Mouse (Mus musculus): ENCODE data around the gene Ddx20.
"Not testable (repeated sequence)": the region's sequence is repeated elsewhere in the genome, so short reads cannot be mapped to it uniquely, and the experiment has no call there.

Ddx20 gene

DNA sequence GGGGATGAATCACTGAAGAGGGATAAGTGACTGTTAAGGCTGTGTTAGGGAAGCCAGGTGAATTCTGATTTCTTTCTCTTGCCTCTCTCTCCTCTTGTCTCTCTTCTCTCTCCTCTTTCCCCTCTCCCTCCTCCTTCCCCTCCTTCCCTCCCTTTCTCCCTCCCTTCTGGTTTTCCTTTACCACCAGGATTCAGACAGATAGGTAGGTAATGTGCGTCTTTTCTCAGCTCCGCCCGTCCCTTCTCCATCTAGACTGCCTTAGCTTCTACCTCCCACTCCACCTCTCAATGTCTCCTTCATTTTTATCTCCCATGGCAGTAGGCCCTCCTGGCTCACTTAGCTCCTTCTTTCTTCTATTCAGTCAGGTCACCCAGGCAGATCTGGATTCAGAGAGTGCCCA, 18.2 kb upstream of the Ddx20 start:
- no peak for DNase-seq (ENCODE audit: low spot score in 2 of 2)

DNA sequence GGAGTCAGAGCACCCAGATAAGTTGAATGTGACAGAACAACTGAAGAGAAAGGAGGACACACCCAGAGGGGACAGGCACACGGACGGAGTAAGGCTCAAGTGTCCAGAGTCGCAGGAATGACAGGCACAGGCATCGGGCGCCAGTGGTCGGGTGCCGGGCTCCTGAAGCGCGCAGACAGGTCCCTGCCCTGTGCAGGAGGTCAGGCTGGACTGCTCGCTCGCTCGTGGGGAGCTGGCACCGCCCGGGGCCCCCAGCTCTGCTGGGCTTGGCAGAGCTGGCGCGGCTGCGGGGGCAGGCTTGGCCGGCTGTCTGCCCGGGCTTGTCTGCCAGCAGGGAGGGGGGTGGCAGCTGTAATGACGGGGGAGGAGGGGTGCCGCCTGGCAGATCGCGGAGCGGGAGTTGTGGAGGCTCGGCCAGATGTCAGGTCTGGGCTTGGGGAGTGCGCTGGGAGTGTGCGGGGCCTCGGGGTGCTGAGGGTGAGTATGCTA, 17.7 kb upstream of the Ddx20 start:
- DNase-seq (ENCODE audit: low spot score in 2 of 2): peak; percentile 66 to 67

DNA sequence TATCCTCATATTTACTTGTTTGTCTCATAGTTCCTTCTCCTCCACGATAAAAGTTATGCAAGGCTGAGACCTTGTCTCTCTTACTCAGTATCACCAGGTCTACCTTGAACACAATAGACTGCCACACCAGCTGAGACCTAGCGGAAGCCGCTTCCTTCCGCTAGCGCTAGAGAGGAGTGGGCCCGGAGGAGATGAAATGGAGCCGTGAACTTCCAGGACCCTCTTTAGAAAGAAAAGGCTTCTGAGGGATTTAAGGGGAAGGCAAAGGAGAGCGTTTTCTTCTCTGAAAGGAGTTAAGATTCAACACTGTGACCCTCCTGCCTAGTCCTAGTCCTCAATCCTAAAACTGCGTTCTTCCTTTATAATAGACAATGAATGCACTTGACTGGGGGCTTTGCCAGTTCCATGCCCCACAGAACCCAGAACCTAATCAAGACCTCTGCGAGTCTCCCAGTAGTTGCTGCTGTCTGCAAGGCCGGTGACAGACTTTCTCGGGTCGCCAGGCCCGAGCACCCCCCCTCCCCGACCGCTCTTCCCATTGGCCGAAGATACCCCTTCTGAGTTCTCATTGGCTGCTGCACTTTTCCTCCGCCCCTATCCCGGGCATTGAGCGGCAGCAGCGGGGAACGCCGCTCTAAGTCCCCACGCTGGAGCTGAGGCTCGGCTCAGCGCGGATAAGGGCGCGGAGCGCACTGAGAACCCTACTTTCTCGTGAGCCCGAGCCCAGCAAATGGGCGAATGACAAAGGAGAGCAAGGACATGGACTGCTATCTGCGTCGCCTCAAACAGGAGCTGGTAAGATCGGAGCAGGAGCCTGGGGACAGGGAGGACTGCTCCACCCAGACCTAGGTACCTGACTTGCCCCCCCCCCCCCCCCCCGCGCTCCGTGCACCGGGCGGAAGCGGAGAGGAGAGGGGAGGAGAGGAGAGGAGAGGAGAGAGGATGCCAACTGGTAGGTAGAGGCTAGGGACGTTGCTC, 16.9 kb upstream of the Ddx20 start, which contains the start of gene Inka2:
Inka2 (plus strand) TSS at position 569 of the 978 bp plus-strand sequence.
- DNase-seq (ENCODE audit: low spot score in 2 of 2): peak; percentile 88 to 92

DNA sequence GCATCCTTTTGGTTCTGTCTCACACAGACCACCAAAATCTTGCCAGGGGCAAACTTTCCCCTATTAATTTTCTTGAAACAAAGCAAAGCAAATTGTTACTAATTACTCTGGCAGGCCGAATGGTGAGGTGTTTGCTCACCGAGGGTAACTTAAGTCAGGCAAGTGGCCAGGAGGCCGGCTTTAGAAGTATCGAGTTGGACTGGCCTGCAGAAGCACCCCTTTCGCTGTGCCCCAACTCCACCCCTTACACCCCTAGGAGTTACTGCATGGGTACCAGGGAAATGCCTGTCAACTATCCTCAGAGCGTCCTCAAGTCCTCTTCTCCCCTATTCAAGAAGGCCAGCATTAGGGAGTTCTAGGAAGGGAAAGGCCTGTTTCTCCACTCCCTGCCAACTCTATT, 16.2 kb upstream of the Ddx20 start:
- DNase-seq (ENCODE audit: low spot score in 2 of 2): no peak

DNA sequence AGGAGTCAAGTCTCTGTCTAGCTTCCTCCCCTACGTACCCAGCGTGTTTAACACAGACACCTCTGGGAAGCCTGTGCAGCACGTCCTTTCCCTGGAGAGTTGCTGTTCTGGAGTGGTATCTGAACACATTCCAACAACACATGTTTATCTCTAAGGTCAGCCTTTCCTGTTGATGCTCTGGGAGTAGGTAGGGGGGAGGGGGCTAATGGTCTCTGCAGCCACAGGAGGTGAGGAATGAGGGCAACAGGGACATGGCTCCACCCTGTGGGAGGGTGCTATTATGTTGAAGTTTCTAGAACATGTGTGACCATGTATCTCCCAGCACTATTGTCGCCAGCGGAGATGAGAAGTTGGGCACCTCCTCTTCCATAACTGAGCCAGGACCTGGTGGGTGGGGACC, 14.0 kb upstream of the Ddx20 start:
- peak; percentile 79 to 91 for DNase-seq (ENCODE audit: low spot score in 2 of 2)

DNA sequence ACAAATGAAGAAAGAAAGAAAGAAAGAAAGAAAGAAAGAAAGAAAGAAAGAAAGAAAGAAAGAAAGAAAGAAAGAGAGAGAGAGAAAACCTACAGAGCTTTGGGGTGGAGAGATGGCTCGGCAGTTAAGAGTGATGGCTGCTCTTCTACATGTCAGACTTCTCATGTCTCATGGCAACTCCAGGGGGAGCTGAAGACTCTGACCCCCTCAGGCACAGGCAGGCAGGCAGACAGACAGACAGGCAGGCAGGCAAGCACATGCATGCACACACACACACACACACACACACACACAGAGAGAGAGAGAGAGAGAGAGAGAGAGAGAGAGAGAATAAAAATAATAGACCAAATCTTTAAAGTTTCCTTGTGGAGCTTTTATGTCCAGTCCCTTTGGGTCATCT, 13.4 kb upstream of the Ddx20 start:
- not testable (repeated sequence) for DNase-seq (ENCODE audit: low spot score in 2 of 2)

DNA sequence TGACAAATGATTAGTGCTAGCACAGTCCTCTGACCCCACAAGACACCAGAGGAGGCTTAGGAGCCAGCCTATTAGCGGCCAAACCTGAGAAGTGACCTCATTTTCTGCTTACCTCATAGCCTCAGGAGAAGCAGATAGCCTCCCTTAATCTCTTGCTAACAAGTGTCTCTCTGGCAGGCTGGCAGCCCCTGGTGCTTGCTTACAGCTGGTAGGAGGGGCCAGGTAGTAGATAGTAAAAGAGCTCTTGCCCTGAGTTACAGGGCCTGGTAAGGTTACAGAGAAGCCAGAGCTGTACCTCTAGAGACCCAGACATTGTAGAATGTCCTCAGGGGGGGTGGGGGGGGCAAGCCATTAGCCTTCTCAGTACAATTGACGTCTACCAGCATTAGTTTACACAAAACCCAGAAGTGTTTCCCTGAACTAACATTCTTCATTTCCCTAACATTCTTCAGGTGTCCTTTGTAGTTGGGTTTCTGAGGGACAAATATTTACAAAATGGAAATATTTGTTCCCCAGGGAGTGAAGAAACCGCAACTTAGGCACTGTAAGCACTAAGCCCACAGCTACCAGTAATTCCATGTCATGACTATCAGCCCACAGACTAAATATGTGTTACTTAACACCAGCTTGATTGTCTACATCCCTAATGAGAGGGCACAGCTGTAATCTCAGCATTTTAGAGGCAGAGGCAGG, 12.0 kb upstream of the Ddx20 start:
- peak in 1 of 2 experiments; percentile 66 for DNase-seq (ENCODE audit: low spot score in 2 of 2)

DNA sequence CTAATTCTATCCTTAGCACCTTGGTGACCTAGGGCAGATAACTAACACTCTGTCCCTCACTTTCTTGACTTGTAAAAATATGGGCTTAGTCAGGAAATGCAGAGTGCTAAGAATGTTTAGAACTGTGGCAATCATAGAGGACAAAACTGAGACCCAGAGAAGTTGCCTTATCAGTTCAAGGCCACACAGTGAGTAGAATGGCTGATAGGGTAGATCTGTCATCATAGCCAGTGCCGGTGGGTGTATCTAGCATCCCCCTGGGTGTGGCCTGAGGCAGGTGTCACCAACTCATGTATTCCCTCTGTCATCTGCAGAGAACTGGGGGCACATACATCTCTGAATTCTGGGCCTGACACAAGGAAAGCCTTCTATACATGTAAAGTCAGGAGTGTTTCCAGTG, 10.9 kb upstream of the Ddx20 start:
- DNase-seq (ENCODE audit: low spot score in 2 of 2): no peak

DNA sequence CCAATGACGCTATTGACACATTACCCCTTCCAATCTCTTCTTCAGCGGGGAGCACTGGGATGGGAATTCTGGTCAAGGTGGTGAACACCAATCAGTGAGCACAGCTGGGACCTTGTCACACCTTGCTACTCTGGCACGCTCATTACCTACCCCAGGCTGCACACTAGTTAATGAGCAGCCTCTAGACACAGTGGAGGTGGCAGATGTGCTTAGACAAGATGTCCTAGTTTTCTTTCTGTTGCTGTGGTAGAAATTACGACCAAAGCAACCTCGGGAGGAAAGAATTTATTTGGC, 9.7 kb upstream of the Ddx20 start:
- DNase-seq (ENCODE audit: low spot score in 2 of 2): no peak

DNA sequence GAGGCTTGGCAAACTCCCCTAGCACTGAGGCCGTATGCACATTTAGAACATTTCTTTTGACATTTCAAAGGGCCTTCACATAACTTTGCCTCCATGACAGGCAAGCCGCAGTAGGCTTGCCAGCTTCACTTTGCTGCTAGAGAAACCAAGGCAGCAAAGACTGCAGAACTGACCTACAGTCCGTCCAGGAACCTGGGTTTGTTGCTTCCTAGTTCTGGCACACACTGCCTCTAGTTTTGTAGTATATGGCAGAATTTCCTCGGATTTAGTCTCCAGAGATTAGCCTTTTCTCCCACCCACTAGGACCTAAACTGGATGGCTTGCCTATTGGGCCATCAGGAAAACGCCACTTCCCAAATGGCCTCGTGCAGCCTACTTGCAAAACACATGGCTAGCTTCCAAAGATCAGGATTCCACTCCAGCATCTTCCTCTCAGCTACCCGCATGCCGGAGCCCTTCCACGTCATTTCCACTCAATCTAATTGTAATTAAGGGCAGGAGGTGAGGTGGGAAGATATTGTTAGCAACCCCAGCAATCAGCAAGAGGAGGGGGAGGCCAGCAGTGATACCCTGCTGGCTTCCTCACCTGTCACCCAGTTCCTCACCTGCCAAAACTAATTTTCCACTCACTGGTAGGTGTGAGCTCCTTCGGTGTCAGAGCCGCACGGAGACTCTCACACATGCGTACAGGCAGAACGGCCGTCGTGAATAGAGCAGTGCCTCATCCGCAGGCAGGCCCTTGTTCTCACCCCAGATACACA, 9.2 kb upstream of the Ddx20 start:
- DNase-seq (ENCODE audit: low spot score in 2 of 2): no peak

DNA sequence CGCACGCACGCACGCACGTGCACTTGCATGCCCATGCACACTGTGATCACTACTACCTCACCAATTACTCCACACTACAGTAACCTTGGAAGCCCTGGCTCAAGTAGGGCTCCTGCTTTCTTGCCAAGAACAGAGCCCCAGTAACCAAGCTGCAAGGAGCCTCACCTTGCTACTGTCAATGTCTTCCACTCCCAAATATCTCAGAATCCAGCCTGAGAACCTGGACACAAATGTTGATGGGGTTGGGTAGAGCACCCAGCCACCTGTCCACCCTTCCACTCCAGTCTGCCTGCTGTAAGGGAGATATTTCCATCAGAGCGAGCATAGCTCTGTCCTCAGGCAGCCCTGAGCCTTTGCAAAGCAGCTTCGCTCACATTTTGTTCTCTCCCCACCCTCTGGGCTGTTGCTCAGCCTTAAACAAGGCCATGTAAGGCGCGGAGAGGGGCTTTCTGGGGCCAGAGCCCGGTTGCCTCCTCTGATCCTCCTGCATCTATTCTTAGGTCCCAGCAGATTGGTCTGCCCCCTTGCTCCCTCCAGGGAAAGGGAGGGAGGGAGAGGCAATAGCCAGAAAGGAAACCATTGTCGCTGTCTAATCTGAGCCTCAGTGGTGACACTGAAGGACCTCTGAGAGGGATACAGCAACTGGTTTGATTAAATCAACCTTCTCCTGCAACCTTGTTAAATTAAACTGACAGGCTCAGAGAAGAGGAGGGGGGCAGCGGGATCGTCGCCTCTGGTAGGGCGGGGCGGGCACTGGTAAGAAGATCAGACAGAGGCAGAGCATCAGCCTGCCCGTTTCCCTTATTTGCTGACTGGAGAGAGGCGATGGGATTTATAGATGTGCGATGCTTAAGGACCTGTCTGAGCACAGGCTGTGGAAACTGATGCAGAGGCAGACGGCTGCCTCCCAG, 8.4 kb upstream of the Ddx20 start:
- DNase-seq (ENCODE audit: low spot score in 2 of 2): peak in 1 of 2 experiments; percentile 70

DNA sequence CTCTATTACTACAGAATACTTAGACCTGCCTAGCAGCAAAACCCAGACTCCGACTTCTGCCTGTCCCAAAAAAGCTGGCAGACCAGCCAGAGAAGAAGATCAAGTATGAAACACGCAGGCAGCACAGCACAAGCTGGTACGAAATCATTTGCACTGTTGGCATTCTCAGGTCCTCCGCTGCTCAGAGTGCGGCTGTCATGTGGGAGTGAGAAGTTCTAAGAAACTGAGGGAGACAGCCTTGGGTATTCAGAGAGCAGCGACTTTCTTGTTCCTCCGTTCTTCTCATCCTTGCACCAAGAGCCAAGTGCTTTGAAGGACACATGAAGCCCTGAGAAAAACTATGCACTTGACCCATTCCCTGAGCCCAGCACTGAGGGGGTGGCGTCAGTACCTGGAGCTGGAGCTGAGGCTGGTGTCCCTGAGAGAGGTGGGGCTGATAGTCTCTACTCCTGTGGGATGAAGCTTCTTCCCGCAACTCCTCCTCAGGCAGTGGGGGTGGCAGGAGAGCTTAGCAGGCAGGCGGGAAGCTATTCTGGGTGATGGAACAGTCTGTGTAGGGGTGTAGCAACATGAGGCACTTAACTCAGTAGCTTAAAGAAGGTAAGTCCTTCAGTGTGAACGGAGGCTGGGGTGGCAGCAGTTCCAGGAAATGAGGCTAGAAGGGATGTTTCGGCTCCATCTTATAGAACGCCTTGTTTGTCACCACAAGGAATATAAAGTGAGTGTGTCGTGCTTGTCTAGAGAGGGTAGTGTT, 6.1 kb upstream of the Ddx20 start:
- no peak for DNase-seq (ENCODE audit: low spot score in 2 of 2)

DNA sequence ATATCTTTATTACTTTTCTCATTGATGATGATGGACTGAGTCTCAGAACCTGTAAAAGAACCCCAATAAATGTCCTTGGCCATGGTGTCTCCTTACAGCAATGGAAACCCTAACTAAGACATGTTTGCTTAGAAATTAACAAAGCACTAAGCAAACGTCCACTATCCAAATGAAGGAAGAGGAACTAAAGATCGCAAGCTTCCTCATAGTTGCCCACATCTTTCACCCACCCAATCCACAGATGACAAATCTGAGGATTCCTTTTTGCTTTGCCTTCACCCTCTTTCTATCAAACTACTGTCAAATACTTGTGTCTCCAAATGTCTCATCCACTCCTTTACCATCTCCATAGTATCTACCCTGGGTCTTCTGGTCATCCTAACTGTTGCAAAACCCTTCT, 1.2 kb upstream of the Ddx20 start:
- no peak for DNase-seq (ENCODE audit: low spot score in 2 of 2)

DNA sequence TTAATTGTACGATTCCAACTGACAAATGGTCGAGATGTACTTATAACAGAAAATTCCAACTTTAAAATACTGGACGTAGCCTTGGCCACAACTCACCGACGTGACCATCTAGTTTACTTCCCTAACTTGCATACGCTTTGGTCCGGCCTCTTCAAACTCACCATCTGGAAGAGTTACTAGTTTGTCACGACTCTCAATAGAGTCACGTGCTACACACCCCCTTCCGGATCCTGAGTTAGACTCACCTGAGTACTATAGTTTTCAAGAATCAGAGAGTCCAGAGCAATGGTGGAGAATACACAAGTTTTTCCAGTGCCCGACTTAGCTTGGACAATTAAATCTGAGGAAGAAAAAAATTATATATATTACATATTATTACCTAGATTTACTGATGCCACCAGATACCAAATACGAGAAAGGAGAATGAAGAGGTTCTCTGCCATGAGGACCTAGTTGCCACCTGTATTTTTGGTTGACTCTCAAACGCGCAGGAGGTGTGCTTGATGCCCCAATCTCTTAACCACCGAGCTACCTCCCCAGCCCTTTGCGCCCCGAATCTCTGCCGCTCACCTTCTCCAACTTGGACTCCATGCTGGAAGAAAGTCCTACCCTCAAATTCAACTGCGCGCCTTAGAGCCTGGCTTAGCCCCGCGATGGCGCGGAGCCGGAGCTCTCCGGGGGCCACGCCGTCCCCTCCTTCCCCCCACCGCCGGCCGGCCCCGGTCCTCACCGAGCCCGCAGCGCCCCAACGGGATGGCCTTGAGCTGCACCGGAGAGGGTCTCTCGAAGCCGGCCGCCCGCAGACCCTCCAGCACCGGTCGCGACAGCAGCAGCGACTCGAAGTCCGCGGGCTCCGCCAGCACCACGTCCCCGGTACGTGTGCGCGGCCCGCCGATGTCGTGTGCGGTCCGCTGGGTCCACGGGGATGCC, 715 bp downstream of the Ddx20 start:
- no peak for DNase-seq (ENCODE audit: low spot score in 2 of 2)

DNA sequence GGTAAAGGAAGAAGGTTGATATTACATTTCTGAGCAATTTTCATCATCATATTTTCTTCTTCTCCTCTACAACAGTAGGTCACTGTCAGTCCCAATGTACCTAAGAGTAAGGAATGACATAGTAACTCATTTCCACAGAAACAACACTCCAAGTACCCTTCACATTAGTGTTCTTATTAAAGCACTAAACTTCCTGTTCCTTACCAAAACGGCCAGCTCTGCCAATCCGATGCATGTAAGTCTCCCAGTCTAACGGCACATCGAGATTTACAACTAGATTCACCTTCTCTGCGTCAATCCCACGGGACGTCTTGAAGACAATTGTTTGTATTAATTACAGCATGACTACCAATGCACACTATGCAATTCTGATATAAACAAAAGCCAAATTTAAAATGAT, 7.0 kb downstream of the Ddx20 start:
- DNase-seq (ENCODE audit: low spot score in 2 of 2): no peak

DNA sequence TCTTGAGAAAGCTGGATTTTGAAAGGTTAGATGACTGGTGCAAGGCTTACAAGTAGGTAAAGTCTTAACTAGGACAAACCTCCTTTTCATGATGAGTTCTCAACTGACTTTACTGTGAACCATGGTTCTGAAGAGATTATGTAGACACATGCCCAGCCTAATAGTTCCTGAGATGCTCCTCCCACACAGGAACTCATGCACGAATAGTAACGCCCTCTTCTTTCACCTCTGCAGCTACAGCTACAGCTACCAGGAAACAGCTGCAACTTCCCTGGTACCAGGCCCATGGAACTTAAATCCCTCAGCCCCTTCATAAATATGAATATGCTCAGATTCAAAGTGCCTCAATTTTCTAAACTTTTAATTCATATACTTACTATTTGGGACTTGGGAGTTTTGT, 11.4 kb downstream of the Ddx20 start:
- DNase-seq (ENCODE audit: low spot score in 2 of 2): no peak

DNA sequence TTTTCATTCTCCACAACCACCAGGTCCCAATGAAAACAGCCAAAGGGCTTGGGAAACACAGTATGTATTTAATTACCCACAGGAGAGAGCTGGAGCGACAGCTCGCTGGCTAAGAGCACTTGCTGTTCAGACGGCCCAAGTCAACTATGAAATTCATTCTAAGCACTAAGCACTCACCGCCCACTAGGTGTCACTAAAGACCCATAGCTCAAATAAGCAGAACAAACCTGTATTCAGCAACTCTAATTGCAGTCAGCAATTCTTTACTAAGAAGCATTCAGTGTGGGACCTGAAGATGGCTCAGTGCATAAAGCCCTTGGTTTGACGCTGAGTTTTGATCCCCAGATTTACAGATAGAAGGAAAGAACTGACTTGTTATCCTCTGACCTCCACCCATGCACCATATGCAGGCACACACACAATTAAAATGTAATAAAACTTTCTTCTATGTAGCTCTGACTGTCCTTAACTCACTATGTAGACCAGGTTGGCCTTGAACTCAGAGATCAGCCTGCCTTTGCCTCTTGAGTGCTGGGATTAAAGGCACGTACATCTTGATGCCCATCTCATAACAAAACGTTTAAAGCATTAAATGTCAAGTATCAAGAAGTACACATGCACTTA, 12.7 kb downstream of the Ddx20 start:
- peak in 1 of 2 experiments; percentile 72 for DNase-seq (ENCODE audit: low spot score in 2 of 2)

DNA sequence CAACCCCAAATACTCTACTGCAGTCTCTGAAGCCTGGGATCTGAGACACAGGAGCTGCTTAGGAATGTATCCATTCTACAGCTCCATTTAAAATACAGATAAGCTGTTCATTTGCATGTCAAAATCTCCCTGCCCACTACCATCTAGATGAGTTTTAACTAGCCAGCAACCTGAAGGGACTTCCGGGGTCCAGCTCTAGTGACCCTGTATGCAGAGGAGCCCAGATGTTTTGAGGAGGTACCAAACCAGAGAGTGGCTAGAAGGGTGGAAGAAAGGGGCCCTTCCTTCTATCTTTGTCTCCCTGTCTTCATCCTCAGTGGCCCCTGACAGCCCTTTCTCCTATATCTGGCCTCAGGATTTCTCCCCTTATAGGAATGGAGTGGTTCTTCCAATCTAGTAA, 16.6 kb downstream of the Ddx20 start:
- DNase-seq (ENCODE audit: low spot score in 2 of 2): no peak

DNA sequence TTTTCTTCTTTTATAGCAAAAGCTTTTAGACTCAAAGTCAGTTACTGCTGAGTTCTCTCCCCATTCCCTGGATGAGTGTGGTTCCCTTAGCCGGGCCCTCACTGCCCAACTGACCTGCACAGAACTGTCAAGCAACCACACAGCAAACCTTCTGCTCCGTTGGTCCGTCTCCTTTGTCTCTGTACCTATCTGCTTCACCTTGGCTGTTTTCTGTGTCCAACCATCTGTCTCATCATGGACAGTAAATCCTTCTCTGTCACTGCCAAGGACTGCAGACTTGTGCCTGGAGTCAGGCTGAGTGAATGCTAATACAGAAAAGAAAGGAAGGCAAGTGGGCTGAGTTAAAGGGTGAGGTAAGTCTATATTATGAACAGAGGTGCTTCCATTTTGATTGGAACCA, 17.6 kb downstream of the Ddx20 start:
- no peak for DNase-seq (ENCODE audit: low spot score in 2 of 2)

Data from heart, adult 9 months (tissue).